28 mouse cellular contexts compared by ENCODE assay signal in genomic region chr7:70483536-70483935, GRCm38 (mm10).
"Had no signal": no experiment of that assay in that cellular context is flagged by ENCODE, and none has a peak within 500 bp of the region (broad histone marks: within the 10 kb centered on the region; RNA-seq: fewer than 3 reads in every experiment).

No protein-coding gene starts in this region.

- H3K9ac ChIP-seq: embryonic facial prominence, embryonic 12.5 days; embryonic facial prominence, embryonic 13.5 days; embryonic facial prominence, embryonic 15.5 days; forebrain, embryonic 12.5 days; forebrain, embryonic 13.5 days; forebrain, embryonic 15.5 days; forebrain, postnatal 0 days had no signal

- ATAC-seq: forebrain, embryonic 13.5 days; forebrain, embryonic 14.5 days; forebrain, embryonic 15.5 days; forebrain, embryonic 16.5 days; forebrain, postnatal 0 days had no signal

- H3K27ac ChIP-seq: embryonic facial prominence, embryonic 10.5 days; embryonic facial prominence, embryonic 12.5 days; embryonic facial prominence, embryonic 13.5 days; embryonic facial prominence, embryonic 15.5 days; forebrain, embryonic 10.5 days; forebrain, embryonic 12.5 days; forebrain, embryonic 13.5 days; forebrain, embryonic 15.5 days; gastrocnemius, adult 2 months; heart, adult 2 months had no signal

- H3K4me2 ChIP-seq: embryonic facial prominence, embryonic 12.5 days; embryonic facial prominence, embryonic 13.5 days; embryonic facial prominence, embryonic 15.5 days; forebrain, embryonic 12.5 days; forebrain, embryonic 13.5 days; forebrain, embryonic 15.5 days had no signal

- H3K36me3 ChIP-seq: embryonic facial prominence, embryonic 10.5 days; embryonic facial prominence, embryonic 12.5 days; embryonic facial prominence, embryonic 13.5 days; embryonic facial prominence, embryonic 15.5 days; forebrain, embryonic 10.5 days; forebrain, embryonic 12.5 days; forebrain, embryonic 15.5 days had no signal

- DNase-seq: cerebellum, adult 2 months; cerebellum, adult 8-10 months; cerebellum, adult 9-10 months; cerebellum, adult 9-11 months; cerebellum, postnatal 10 days; cerebellum, postnatal 14 days; cerebellum, postnatal 25 days; cerebellum, postnatal 36 days; embryo, embryonic 11 days; forebrain, postnatal 0 days; gastrocnemius, adult 2 months; gastrocnemius, postnatal 10 days; gastrocnemius, postnatal 14 days; gastrocnemius, postnatal 25 days; gastrocnemius, postnatal 36 days; heart, adult 18-20 months; heart, adult 2 months had no signal

- H3K27me3 ChIP-seq: embryonic facial prominence, embryonic 12.5 days; embryonic facial prominence, embryonic 13.5 days; embryonic facial prominence, embryonic 15.5 days; forebrain, embryonic 12.5 days; forebrain, embryonic 13.5 days; forebrain, embryonic 15.5 days had no signal

- H3K4me1 ChIP-seq: embryonic facial prominence, embryonic 15.5 days; forebrain, embryonic 10.5 days; forebrain, embryonic 12.5 days; forebrain, embryonic 13.5 days; forebrain, embryonic 15.5 days had no signal

- H3K9me3 ChIP-seq: embryonic facial prominence, embryonic 10.5 days; embryonic facial prominence, embryonic 12.5 days; embryonic facial prominence, embryonic 13.5 days; embryonic facial prominence, embryonic 15.5 days; forebrain, embryonic 10.5 days; forebrain, embryonic 12.5 days; forebrain, embryonic 13.5 days; forebrain, embryonic 15.5 days had no signal

- H3K4me3 ChIP-seq: embryonic facial prominence, embryonic 10.5 days; embryonic facial prominence, embryonic 12.5 days; embryonic facial prominence, embryonic 13.5 days; embryonic facial prominence, embryonic 15.5 days; erythroblast, embryonic 14.5 days; forebrain, embryonic 10.5 days; forebrain, embryonic 12.5 days; forebrain, embryonic 13.5 days; forebrain, embryonic 15.5 days; gastrocnemius, adult 2 months; heart, adult 2 months had no signal
